Mouse (Mus musculus): ENCODE results near the gene Ankrd39. TPM values are rescaled to one million over a fixed set of nuclear protein-coding genes. Genes with fewer than 3 reads are reported as not detected.

The Ankrd39 gene
- total RNA-seq, 2 experiments from 2014 or later = 11.9 to 15.8 TPM

- intact Hi-C loops (cut with DNase I) = no loop called here
- DNase-seq (ENCODE audit: low spot score in 2 of 2) = no peak
Measured at GRCm38 (mm10) chr1:36536397-36536728, 10.9 kb downstream of the Ankrd39 start.

GRCm38 (mm10) chr1:36535477-36536396 is 11.5 kb downstream of the Ankrd39 start:
- DNase-seq (ENCODE audit: low spot score in 2 of 2) = no peak
- intact Hi-C loops (cut with DNase I) = no loop called here

GRCm38 (mm10) chr1:36534595-36535058 is 12.6 kb downstream of the Ankrd39 start:
- intact Hi-C loops (cut with DNase I) = no loop called here
- DNase-seq (ENCODE audit: low spot score in 2 of 2) = no peak

- no peak for DNase-seq (ENCODE audit: low spot score in 2 of 2)
- intact Hi-C loops (cut with DNase I) = no loop called here
Measured at GRCm38 (mm10) chr1:36533546-36533945, 13.7 kb downstream of the Ankrd39 start.

GRCm38 (mm10) chr1:36531461-36531860 is 15.8 kb downstream of the Ankrd39 start:
- intact Hi-C loops (cut with DNase I) = no loop called here

GRCm38 (mm10) chr1:36530962-36531361 is 16.3 kb downstream of the Ankrd39 start:
- DNase-seq (ENCODE audit: low spot score in 2 of 2) = no peak
- intact Hi-C loops (cut with DNase I) = no loop called here

More at GRCm38 (mm10) chr1:36531461-36531860, 15.8 kb downstream of the Ankrd39 start:
- no peak for DNase-seq (ENCODE audit: low spot score in 2 of 2)

- intact Hi-C loops (cut with DNase I) = no loop called here
- DNase-seq (ENCODE audit: low spot score in 2 of 2) = no peak
Measured at GRCm38 (mm10) chr1:36530485-36530884, 16.8 kb downstream of the Ankrd39 start.

GRCm38 (mm10) chr1:36529875-36530274 is 17.4 kb downstream of the Ankrd39 start:
- intact Hi-C loops (cut with DNase I) = no loop called here
- DNase-seq (ENCODE audit: low spot score in 2 of 2) = no peak

GRCm38 (mm10) chr1:36529274-36529673 is 18.0 kb downstream of the Ankrd39 start:
- intact Hi-C loops (cut with DNase I) = no loop called here
- DNase-seq (ENCODE audit: low spot score in 2 of 2) = no peak

- DNase-seq (ENCODE audit: low spot score in 2 of 2) = no peak
- intact Hi-C loops (cut with DNase I) = no loop called here
Measured at GRCm38 (mm10) chr1:36528351-36528750, 18.9 kb downstream of the Ankrd39 start.

GRCm38 (mm10) chr1:36526903-36527302 is 20.3 kb downstream of the Ankrd39 start:
- DNase-seq (ENCODE audit: low spot score in 2 of 2) = no peak
- intact Hi-C loops (cut with DNase I) = no loop called here

GRCm38 (mm10) chr1:36525774-36526173 is 21.5 kb downstream of the Ankrd39 start:
- intact Hi-C loops (cut with DNase I) = no loop called here
- no peak for DNase-seq (ENCODE audit: low spot score in 2 of 2)

- no peak for DNase-seq (ENCODE audit: low spot score in 2 of 2)
- intact Hi-C loops (cut with DNase I) = no loop called here
Measured at GRCm38 (mm10) chr1:36524058-36524457, 23.2 kb downstream of the Ankrd39 start.

- intact Hi-C loops (cut with DNase I) = no loop called here
- no peak for DNase-seq (ENCODE audit: low spot score in 2 of 2)
Measured at GRCm38 (mm10) chr1:36523332-36524013, 23.8 kb downstream of the Ankrd39 start.

- intact Hi-C loops (cut with DNase I) = no loop called here
- DNase-seq (ENCODE audit: low spot score in 2 of 2) = no peak
Measured at GRCm38 (mm10) chr1:36522210-36522609, 25.0 kb downstream of the Ankrd39 start.

- intact Hi-C loops (cut with DNase I) = no loop called here
- DNase-seq (ENCODE audit: low spot score in 2 of 2) = no peak
Measured at GRCm38 (mm10) chr1:36519626-36520025, 27.6 kb downstream of the Ankrd39 start.

- intact Hi-C loops (cut with DNase I) = no loop called here
- DNase-seq (ENCODE audit: low spot score in 2 of 2) = no peak
Measured at GRCm38 (mm10) chr1:36518259-36518658, 29.0 kb downstream of the Ankrd39 start.

GRCm38 (mm10) chr1:36513718-36514117 is 33.5 kb downstream of the Ankrd39 start:
- intact Hi-C loops (cut with DNase I) = loop anchor here (5.0 kb wide), 2 partner anchors 66 to 146 kb away; partner anchors contain the start of genes Kansl3 and Lman2l
- DNase-seq (ENCODE audit: low spot score in 2 of 2) = no peak

GRCm38 (mm10) chr1:36513310-36513709 is 33.9 kb downstream of the Ankrd39 start:
- no peak for DNase-seq (ENCODE audit: low spot score in 2 of 2)
- intact Hi-C loops (cut with DNase I) = loop anchor here (5.0 kb wide), 2 partner anchors 66 to 146 kb away; partner anchors contain the start of genes Kansl3 and Lman2l

- DNase-seq (ENCODE audit: low spot score in 2 of 2) = peak in 1 of 2 experiments; percentile 42
- intact Hi-C loops (cut with DNase I) = loop anchor here (5.0 kb wide), 2 partner anchors 66 to 146 kb away; partner anchors contain the start of genes Kansl3 and Lman2l
Measured at GRCm38 (mm10) chr1:36512966-36513280, 34.3 kb downstream of the Ankrd39 start.
